Mouse (Mus musculus): ENCODE results near the gene Tigit. TPM values are rescaled to one million over a fixed set of nuclear protein-coding genes. Genes with fewer than 3 reads are reported as not detected.
A peak's percentile ranks its signal among the peaks of the same experiment; 100 is the strongest.

The Tigit gene
- not detected in 2 replicates for polyA plus RNA-seq (2014; fragmentation: Nextera tagmentation; extraction: Ambion mirVana)

DNA sequence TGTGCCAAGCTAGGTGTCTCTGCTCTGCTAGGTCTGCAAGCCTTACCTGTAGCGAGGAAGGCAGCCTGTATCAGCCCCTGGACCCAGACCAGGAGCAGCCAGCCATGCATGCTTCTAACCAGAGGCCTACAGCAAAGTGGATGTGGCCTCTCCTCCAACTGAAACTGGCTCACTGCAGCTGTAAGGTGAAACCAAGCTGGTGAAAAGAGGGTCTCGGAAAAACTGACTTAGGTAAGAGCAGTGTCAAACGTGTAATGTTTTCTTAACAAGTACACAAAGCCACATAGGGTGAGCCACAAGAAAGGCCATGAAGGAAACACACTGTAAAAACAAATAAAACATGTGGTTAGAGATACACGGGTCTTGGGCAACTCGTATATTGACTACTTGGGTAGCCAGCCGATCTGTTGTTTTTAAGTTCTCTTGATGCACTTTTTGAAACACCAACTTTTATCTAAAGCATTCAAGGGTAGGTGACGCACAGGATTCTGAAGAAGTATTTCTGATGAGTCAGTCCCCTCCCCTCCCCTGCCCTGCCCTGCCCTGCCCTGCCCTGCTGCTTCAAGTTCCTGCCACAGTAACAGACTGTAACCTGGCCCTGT lies at the start of gene Tigit:
Gene Tigit, minus strand, starts transcription at position 169 of the 602 bp plus-strand sequence.
- Histone ChIP-seq H3K4me3 (ENCODE audit: low read depth, low read length) (no peak within 1 kb of the TSS), H3K9ac (ENCODE audit: low read length) (no peak within 1 kb of the TSS), H3K27me3 (ENCODE audit: control insufficient read depth, insufficient read depth, low read length) (0 out of 2 replicates have a peak, but pooled peaks cover 2% of the 10 kb centered on the region), H3K4me2 (ENCODE audit: low read depth, severe bottlenecking) (no peak within 1 kb of the TSS), H3K4me1 (ENCODE audit: control insufficient read depth, insufficient read depth, low read length) (no peaks in the 10 kb centered on the region), H3K36me3 (ENCODE audit: control insufficient read depth, insufficient read depth, low read length) (no peaks in the 10 kb centered on the region), H3K27ac (replicated peaks; ENCODE audit: low read depth, low read length) (no peak within 1 kb of the TSS), H3K9me3 (ENCODE audit: control insufficient read depth, low read length) (no peaks in the 10 kb centered on the region)
- ATAC-seq (ENCODE audit: insufficient number of reproducible peaks, low FRiP score, low TSS enrichment, low read depth) (no peak), DNase-seq (ENCODE audit: low spot score) (no peak)
- WGBS: 77% methylated on average over 7 of the region's 7 CpGs

DNA sequence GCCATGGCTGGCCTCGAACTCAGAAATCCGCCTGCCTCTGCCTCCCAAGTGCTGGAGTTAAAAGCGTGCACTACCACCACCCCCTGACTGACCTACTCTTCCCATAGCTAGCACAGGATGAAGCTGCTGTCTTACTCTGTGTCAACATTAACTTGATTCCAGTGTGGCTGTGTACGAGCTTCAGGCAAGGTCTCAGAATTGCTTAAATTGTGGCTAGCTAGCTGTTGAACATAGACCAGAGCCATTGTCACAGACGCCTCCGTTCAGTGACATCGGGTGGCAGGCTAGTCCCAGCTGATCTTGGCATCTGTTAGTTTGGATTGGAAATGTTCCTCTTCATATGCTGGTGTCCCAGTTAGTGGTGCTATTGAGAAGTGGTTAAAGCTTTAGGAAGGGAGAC lies 47.4 kb upstream of the Tigit start:
- Histone ChIP-seq H3K9me3 (ENCODE audit: control insufficient read depth, low read length) (no peaks in the 10 kb centered on the region), H3K4me3 (ENCODE audit: low read depth, low read length) (no peak overlapping the region), H3K27me3 (ENCODE audit: control insufficient read depth, insufficient read depth, low read length) (no peaks in the 10 kb centered on the region), H3K4me1 (ENCODE audit: control insufficient read depth, insufficient read depth, low read length) (no peaks in the 10 kb centered on the region), H3K4me2 (ENCODE audit: low read depth, severe bottlenecking) (no peak overlapping the region), H3K36me3 (ENCODE audit: control insufficient read depth, insufficient read depth, low read length) (no peaks in the 10 kb centered on the region), H3K9ac (ENCODE audit: low read length) (no peak overlapping the region), H3K27ac (replicated peaks; ENCODE audit: low read depth, low read length) (no peak overlapping the region)
- WGBS: 94% methylated on average over 7 of the region's 7 CpGs
- DNase-seq (ENCODE audit: low spot score): no peak
- no peak for ATAC-seq (ENCODE audit: insufficient number of reproducible peaks, low FRiP score, low TSS enrichment, low read depth)

DNA sequence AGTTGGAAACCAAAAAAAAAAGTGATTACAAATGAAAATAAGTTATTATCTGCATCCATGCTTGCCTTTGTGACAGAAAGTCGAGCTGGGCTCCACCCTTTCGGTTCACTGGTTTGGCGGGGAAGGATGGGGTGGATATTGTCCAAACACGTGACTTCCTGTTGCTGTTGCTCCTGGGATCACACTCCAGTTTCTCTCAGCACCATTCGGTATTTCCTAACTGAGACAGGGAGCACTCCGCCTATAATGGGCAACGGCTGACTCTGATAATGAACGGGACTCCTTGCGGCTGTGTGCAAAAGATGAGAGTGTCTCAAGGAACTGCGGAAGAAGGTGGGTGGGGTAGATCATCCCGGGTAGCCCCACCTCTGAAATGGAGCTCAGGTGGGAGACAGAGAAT lies 46.7 kb upstream of the Tigit start:
- ATAC-seq (ENCODE audit: insufficient number of reproducible peaks, low FRiP score, low TSS enrichment, low read depth) (no peak), DNase-seq (ENCODE audit: low spot score) (no peak)
- no peaks in the 10 kb centered on the region for H3K36me3 ChIP-seq (ENCODE audit: control insufficient read depth, insufficient read depth, low read length)
- no peaks in the 10 kb centered on the region for H3K4me1 ChIP-seq (ENCODE audit: control insufficient read depth, insufficient read depth, low read length)
- no peak overlapping the region for H3K27ac ChIP-seq (replicated peaks; ENCODE audit: low read depth, low read length)
- no peaks in the 10 kb centered on the region for H3K9me3 ChIP-seq (ENCODE audit: control insufficient read depth, low read length)
- H3K9ac ChIP-seq (ENCODE audit: low read length): no peak overlapping the region
- no peak overlapping the region for H3K4me2 ChIP-seq (ENCODE audit: low read depth, severe bottlenecking)
- 90% methylated on average over 11 of the region's 11 CpGs for WGBS
- no peaks in the 10 kb centered on the region for H3K27me3 ChIP-seq (ENCODE audit: control insufficient read depth, insufficient read depth, low read length)
- no peak overlapping the region for H3K4me3 ChIP-seq (ENCODE audit: low read depth, low read length)

DNA sequence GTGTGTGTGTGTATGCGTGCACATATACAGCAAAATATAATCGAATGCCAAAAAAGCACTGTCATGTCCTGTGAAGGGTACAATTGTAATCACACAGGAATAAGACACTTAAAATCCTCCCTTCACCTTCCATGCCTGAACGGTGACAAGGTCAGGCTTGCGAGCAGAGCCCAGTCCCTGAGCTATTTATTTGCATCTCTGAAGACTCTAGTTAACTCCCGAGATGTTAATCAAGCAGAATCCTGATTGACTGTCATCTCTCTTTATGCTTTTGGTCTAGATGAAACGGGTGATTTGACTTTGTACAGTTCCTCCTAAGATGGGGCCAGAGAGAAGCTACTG lies 46.2 kb upstream of the Tigit start:
- DNase-seq (ENCODE audit: low spot score) (no peak), ATAC-seq (ENCODE audit: insufficient number of reproducible peaks, low FRiP score, low TSS enrichment, low read depth) (no peak)
- no peak overlapping the region for H3K27ac ChIP-seq (replicated peaks; ENCODE audit: low read depth, low read length)
- no peak overlapping the region for H3K4me2 ChIP-seq (ENCODE audit: low read depth, severe bottlenecking)
- no peak overlapping the region for H3K4me3 ChIP-seq (ENCODE audit: low read depth, low read length)
- H3K36me3 ChIP-seq (ENCODE audit: control insufficient read depth, insufficient read depth, low read length): no peaks in the 10 kb centered on the region
- no peaks in the 10 kb centered on the region for H3K27me3 ChIP-seq (ENCODE audit: control insufficient read depth, insufficient read depth, low read length)
- 70% methylated on average over 6 of the region's 6 CpGs for WGBS
- no peak overlapping the region for H3K9ac ChIP-seq (ENCODE audit: low read length)
- no peaks in the 10 kb centered on the region for H3K9me3 ChIP-seq (ENCODE audit: control insufficient read depth, low read length)
- H3K4me1 ChIP-seq (ENCODE audit: control insufficient read depth, insufficient read depth, low read length): no peaks in the 10 kb centered on the region

DNA sequence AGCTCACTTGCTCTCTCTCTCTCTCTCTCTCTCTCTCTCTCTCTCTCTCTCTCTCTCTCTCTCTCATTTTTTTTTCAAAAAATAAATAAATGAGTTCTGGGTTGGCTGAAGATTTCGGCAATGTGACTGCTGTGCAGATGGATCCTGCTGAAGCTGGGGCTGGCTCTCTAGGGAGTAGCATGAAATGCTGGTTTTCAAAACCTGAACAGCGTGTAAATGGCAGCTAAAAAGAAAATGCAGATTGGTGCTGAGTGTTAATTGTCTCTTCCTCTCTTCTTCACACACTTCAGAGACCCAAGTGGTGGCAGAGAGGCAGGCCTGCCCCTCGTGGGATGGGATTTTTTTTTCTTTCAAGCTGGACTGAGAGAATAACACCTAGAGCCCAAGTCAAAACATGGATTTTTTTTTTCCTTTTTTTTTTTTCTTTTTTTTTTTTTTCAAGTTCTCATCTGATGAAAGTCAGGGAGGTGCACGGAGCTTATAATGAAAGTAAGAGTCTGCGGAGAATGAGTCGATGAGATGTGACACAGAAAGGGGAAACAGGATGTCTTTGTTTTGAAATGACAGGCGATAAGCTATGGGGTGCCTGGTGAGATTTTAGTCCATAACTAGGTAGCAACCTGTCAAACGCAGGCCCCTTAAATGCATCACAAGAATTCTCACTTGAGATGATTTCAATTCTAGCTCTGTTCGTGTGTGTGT lies 45.6 kb upstream of the Tigit start:
- Histone ChIP-seq H3K4me2 (ENCODE audit: low read depth, severe bottlenecking) (no peak overlapping the region), H3K4me3 (ENCODE audit: low read depth, low read length) (no peak overlapping the region), H3K9ac (ENCODE audit: low read length) (no peak overlapping the region), H3K27ac (replicated peaks; ENCODE audit: low read depth, low read length) (no peak overlapping the region), H3K4me1 (ENCODE audit: control insufficient read depth, insufficient read depth, low read length) (no peaks in the 10 kb centered on the region), H3K36me3 (ENCODE audit: control insufficient read depth, insufficient read depth, low read length) (no peaks in the 10 kb centered on the region), H3K9me3 (ENCODE audit: control insufficient read depth, low read length) (no peaks in the 10 kb centered on the region), H3K27me3 (ENCODE audit: control insufficient read depth, insufficient read depth, low read length) (no peaks in the 10 kb centered on the region)
- WGBS: 65% methylated on average over 9 of the region's 9 CpGs
- DNase-seq (ENCODE audit: low spot score) (no peak), ATAC-seq (ENCODE audit: insufficient number of reproducible peaks, low FRiP score, low TSS enrichment, low read depth) (no peak)

DNA sequence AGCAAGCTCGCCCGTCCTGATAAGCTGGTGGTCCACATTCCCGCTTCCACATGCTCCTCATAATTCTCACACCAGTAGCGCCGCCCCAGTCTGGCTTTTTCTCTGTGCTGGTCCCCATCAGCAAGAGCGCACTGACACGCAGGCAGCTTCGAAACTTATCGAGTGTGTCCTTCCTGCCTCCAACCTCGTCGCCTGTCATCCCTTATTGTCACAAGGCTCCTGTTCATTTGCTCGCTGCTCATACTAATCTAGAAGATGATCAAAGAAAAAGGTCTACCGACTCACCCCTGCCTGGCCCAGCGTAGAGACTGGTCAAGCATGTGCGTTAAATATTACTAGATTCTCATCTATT lies 45.1 kb upstream of the Tigit start:
- H3K4me1 ChIP-seq (ENCODE audit: control insufficient read depth, insufficient read depth, low read length): no peaks in the 10 kb centered on the region
- H3K9ac ChIP-seq (ENCODE audit: low read length): no peak overlapping the region
- H3K27ac ChIP-seq (replicated peaks; ENCODE audit: low read depth, low read length): no peak overlapping the region
- H3K9me3 ChIP-seq (ENCODE audit: control insufficient read depth, low read length): no peaks in the 10 kb centered on the region
- 70% methylated on average over 15 of the region's 15 CpGs for WGBS
- no peak overlapping the region for H3K4me2 ChIP-seq (ENCODE audit: low read depth, severe bottlenecking)
- DNase-seq (ENCODE audit: low spot score) (peak; percentile 33), ATAC-seq (ENCODE audit: insufficient number of reproducible peaks, low FRiP score, low TSS enrichment, low read depth) (no peak)
- no peak overlapping the region for H3K4me3 ChIP-seq (ENCODE audit: low read depth, low read length)
- H3K36me3 ChIP-seq (ENCODE audit: control insufficient read depth, insufficient read depth, low read length): no peaks in the 10 kb centered on the region
- no peaks in the 10 kb centered on the region for H3K27me3 ChIP-seq (ENCODE audit: control insufficient read depth, insufficient read depth, low read length)

DNA sequence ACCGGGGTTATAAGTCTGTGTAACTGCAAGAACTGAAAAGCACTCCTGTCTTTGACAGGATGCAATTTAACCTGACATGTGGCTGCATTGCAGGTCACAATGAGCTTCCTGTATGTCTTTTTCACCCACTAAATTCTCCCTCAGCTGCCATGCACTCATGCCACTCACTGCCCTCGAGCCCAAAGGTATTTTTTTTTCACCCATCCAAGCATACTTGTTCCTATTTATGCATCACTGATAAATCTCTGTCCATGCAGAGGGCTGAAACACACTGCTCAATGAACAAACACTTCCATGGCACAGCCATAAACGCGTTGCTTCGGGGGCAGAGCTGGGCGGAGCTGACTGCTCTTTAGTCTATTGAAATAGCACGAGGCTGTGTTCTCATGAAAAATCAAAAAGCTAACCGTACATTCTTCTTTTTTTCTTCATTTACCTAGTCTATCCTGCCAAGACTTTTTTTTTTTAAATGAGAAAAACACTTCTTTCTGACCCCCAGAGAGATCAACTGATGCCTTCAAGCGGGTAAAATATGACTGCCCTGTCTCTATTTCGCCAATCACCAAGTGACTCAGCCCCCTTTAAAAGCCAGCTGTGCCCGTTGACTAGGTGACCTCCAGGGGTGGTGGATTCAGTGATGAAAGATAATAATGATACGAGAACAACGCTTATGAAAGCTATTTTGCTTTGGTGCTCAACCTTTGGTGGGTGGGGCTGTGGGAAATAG lies 44.6 kb upstream of the Tigit start:
- Histone ChIP-seq H3K27ac (replicated peaks; ENCODE audit: low read depth, low read length) (no peak overlapping the region), H3K4me2 (ENCODE audit: low read depth, severe bottlenecking) (no peak overlapping the region)

DNA sequence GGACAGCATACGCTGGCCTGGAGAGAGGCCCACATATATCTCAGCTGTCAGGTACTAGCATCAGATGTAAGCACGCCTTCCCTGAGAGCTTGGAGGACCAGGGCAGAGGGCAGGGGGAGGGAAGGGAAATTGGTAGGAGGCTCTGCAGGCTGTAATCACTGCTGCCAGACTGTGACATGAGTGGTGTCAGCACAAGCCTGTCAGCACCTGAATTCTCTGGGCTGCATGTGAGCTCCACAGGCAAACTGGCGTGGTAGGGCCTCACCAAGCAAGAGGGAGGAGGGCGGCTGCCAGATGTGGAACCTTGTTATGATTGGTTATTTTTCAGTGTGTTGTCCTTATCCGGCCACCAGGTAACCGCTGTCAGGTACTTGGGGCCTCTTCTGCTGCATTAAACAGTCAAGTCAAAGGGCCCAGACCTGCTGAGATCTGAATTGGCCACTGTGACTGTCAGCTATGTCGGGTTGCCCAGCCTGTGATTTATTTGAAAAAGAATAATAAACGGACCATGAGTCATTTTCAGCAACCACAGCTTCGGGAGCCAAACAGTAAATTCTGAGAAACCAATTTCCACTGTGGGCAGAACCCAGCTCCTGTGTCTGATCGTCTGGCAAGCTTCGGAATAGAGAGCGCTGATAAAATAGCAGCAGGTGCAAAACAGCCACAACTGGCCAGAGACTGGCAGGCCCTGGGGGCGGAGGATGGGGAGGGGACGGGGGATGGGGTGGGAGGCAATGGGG lies 38.0 kb upstream of the Tigit start:
- H3K27ac ChIP-seq (replicated peaks; ENCODE audit: low read depth, low read length): no peak overlapping the region
- no peak overlapping the region for H3K9ac ChIP-seq (ENCODE audit: low read length)
- H3K27me3 ChIP-seq (ENCODE audit: control insufficient read depth, insufficient read depth, low read length): no peaks in the 10 kb centered on the region
- H3K36me3 ChIP-seq (ENCODE audit: control insufficient read depth, insufficient read depth, low read length): no peaks in the 10 kb centered on the region
- H3K9me3 ChIP-seq (ENCODE audit: control insufficient read depth, low read length): no peaks in the 10 kb centered on the region
- no peak overlapping the region for H3K4me3 ChIP-seq (ENCODE audit: low read depth, low read length)
- H3K4me2 ChIP-seq (ENCODE audit: low read depth, severe bottlenecking): no peak overlapping the region
- peaks cover 4% of the 10 kb centered on the region; the same call in 1 of the 2 replicates for H3K4me1 ChIP-seq (ENCODE audit: control insufficient read depth, insufficient read depth, low read length)
- DNase-seq (ENCODE audit: low spot score): peak; percentile 69
- WGBS: 45% methylated on average over 14 of the region's 14 CpGs
- ATAC-seq (ENCODE audit: insufficient number of reproducible peaks, low FRiP score, low TSS enrichment, low read depth): peak; percentile 86

More for the DNA sequence above, 44.6 kb upstream of the Tigit start:
- Histone ChIP-seq H3K9me3 (ENCODE audit: control insufficient read depth, low read length) (no peaks in the 10 kb centered on the region), H3K36me3 (ENCODE audit: control insufficient read depth, insufficient read depth, low read length) (no peaks in the 10 kb centered on the region), H3K4me1 (ENCODE audit: control insufficient read depth, insufficient read depth, low read length) (no peaks in the 10 kb centered on the region), H3K27me3 (ENCODE audit: control insufficient read depth, insufficient read depth, low read length) (no peaks in the 10 kb centered on the region), H3K9ac (ENCODE audit: low read length) (no peak overlapping the region), H3K4me3 (ENCODE audit: low read depth, low read length) (no peak overlapping the region)
- 65% methylated on average over 13 of the region's 13 CpGs for WGBS
- DNase-seq (ENCODE audit: low spot score): no peak
- ATAC-seq (ENCODE audit: insufficient number of reproducible peaks, low FRiP score, low TSS enrichment, low read depth): no peak
